Mouse (Mus musculus) C2C12 (cell line): ENCODE measurements at regions not wholly inside any gene's neighbourhood (a gene's known extent, or its start where the extent isn't known, plus 50 kb on each side); places are given as distances from the start of the nearest gene placed in this dataset.

ENCODE experiments used
- CTCF ChIP-seq: IDR thresholded peaks from one replicate; pipeline ENCODE4 v1.5.1; 2011; ENCODE audit not compliant: control insufficient read depth, insufficient read depth, insufficient read length
- MYOD1 ChIP-seq: IDR thresholded peaks from one replicate; pipeline ENCODE4 v1.6.1; 2011; ENCODE audit warnings: low read depth; ENCODE audit not compliant: control insufficient read depth, insufficient read length
- MYOG ChIP-seq: IDR thresholded peaks from one replicate; pipeline ENCODE4 v1.6.1; 2011; ENCODE audit not compliant: control insufficient read depth, insufficient read length; ENCODE audit errors: extremely low read depth

DNA sequence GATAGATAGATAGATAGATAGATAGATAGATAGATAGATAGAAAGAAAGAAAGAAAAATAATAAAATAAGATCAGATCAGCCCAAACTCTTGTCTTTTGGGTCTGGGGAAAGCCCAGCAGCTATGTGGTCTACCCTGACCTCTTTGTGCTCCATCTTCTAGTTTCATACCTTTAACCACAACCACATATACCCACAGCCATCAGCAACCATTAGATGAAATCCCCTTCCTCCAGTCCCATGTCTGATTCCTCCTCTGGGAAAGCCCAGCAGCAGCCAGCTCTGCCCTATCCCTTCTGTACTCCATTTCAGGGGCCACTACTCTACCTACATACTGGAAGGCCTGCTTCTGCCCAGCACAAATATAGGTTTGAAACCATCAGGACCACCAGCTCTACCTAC lies 69.0 kb upstream of the C1qtnf7 start:
- TF ChIP-seq MYOG, result no peak
- no peak for TF ChIP-seq CTCF
- no peak for TF ChIP-seq MYOD1
